9 mouse cellular contexts compared by ENCODE assay signal in genomic region chr9:120126868-120127267, GRCm38 (mm10). TPM values are rescaled to one million over a fixed set of nuclear protein-coding genes. Genes with fewer than 3 reads are reported as not detected.
DNase-seq lines count a peak whose midpoint lies in the region; ATAC-seq and TF ChIP-seq lines count a peak whose summit lies in the region.
"Had no signal": no experiment of that assay in that cellular context is flagged by ENCODE, and none has a peak within 500 bp of the region (broad histone marks: within the 10 kb centered on the region; RNA-seq: fewer than 3 reads in every experiment).

No protein-coding gene starts in this region.

- DNase-seq in heart, adult 2 months, result no peak
- DNase-seq in heart, adult 8-10 months (ENCODE audit: low spot score), result no peak
- DNase-seq in hindbrain, embryonic 11.5 days (ENCODE audit: low spot score), result no peak
- DNase-seq in urinary bladder, postnatal 36 days (ENCODE audit: low spot score in 2 of 2), result no peak
- DNase-seq in adrenal gland, postnatal 4 days (ENCODE audit: low spot score in 2 of 2), result no peak
- no peak for DNase-seq in ovary, adult 18-20 months (ENCODE audit: low spot score)

- intact Hi-C loops in heart, adult 2 months (cut with DNase I), result loop anchor here (1.0 to 5.0 kb wide), 2 partner anchors 17 to 370 kb away; partner anchors contain the start of gene Slc25a38

- H3K4me2 ChIP-seq in hindbrain, embryonic 11.5 days (replicated peaks; ENCODE audit: low read depth, low read length), result peak overlapping the region; percentile 52

- H3K79me2 ChIP-seq in heart, adult 2 months (replicated peaks; ENCODE audit: control insufficient read depth, insufficient read depth, low read length), result no peaks in the 10 kb centered on the region; the same call in 1 of the 2 replicates
- H3K79me2 ChIP-seq in macrophage (ENCODE audit: inconsistent target), result peaks cover 17% of the 10 kb centered on the region

- TF ChIP-seq CTCF in heart, adult 2 months (IDR thresholded peaks at IDR 0.05), result no peak
- no peak for TF ChIP-seq CTCF in ES-Bruce4 (IDR thresholded peaks at IDR 0.05; ENCODE audit: low read depth, low read length)

- H3K27me3 ChIP-seq in heart, adult 2 months (ENCODE audit: control insufficient read depth, insufficient read depth, low read length), result no peaks in the 10 kb centered on the region
- no peaks in the 10 kb centered on the region for H3K27me3 ChIP-seq in ES-Bruce4 (ENCODE audit: control insufficient read depth, insufficient read depth, low read length, poor library complexity, severe bottlenecking)
- no peaks in the 10 kb centered on the region for H3K27me3 ChIP-seq in hindbrain, embryonic 11.5 days (ENCODE audit: control insufficient read depth, insufficient read depth, low read length)

- no peak overlapping the region for H3K9ac ChIP-seq in heart, adult 2 months (ENCODE audit: low read depth, low read length)
- H3K9ac ChIP-seq in ES-Bruce4 (ENCODE audit: low read depth, poor library complexity, severe bottlenecking), result peak overlapping the region; percentile 75
- H3K9ac ChIP-seq in hindbrain, embryonic 11.5 days (ENCODE audit: low read depth, low read length), result peak overlapping the region; percentile 60

- peak overlapping the region; percentile 83 for H3K27ac ChIP-seq in heart, adult 2 months
- H3K27ac ChIP-seq in ES-Bruce4 (ENCODE audit: insufficient read depth, low read length), result peak overlapping the region; percentile 56
- 0 out of 2 replicates have a peak overlapping the region, but pooled peaks have one; percentile 58 for H3K27ac ChIP-seq in hindbrain, embryonic 11.5 days (ENCODE audit: low read depth, low read length)
- H3K27ac ChIP-seq in macrophage, result peak overlapping the region; percentile 63

- TF ChIP-seq POLR2A in heart, adult 2 months (IDR thresholded peaks at IDR 0.05; ENCODE audit: insufficient read depth, low read depth, low read length), result no peak
- no peak for TF ChIP-seq POLR2A in ES-Bruce4 (IDR thresholded peaks at IDR 0.05; ENCODE audit: insufficient read depth, low read length)

- H3K4me1 ChIP-seq in heart, adult 2 months (ENCODE audit: control insufficient read depth, insufficient read depth, low read length), result peaks cover 7% of the 10 kb centered on the region
- no peaks in the 10 kb centered on the region for H3K4me1 ChIP-seq in ES-Bruce4 (ENCODE audit: control insufficient read depth, insufficient read depth, low read length)
- peaks cover 6% of the 10 kb centered on the region for H3K4me1 ChIP-seq in hindbrain, embryonic 11.5 days (replicated peaks; ENCODE audit: control insufficient read depth, insufficient read depth, low read length)

- ATAC-seq in hindbrain, embryonic 11.5 days (ENCODE audit: low FRiP score), result peak; percentile 13; the same call in 1 of the 2 replicates

- no peaks in the 10 kb centered on the region for H3K9me3 ChIP-seq in ES-Bruce4 (replicated peaks; ENCODE audit: control insufficient read depth, insufficient read depth, low read length, poor library complexity, severe bottlenecking)
- H3K9me3 ChIP-seq in hindbrain, embryonic 11.5 days (ENCODE audit: control insufficient read depth, low read length), result no peaks in the 10 kb centered on the region

- peaks cover 3% of the 10 kb centered on the region for H3K36me3 ChIP-seq in heart, adult 2 months (ENCODE audit: control insufficient read depth, insufficient read depth, low read length)
- H3K36me3 ChIP-seq in ES-Bruce4 (ENCODE audit: control insufficient read depth, insufficient read depth, low read length, poor library complexity, severe bottlenecking) (peaks cover 39% of the 10 kb centered on the region), macrophage (ENCODE audit: inconsistent target) (peaks cover 44% of the 10 kb centered on the region)
- H3K36me3 ChIP-seq in hindbrain, embryonic 11.5 days (ENCODE audit: control insufficient read depth, insufficient read depth, low read length), result peaks cover 17% of the 10 kb centered on the region

- TF ChIP-seq EP300 in heart, adult 2 months (IDR thresholded peaks at IDR 0.05; ENCODE audit: insufficient read depth, low read depth, low read length), result no peak
- TF ChIP-seq EP300 in ES-Bruce4 (IDR thresholded peaks at IDR 0.05; ENCODE audit: insufficient read depth, low read depth, low read length), result no peak

- WGBS in heart, adult 2 months, result 37% methylated on average over 11 of the region's 11 CpGs
- 60% methylated on average over 11 of the region's 11 CpGs for WGBS in hindbrain, embryonic 11.5 days
- whole genome bisulfite sequencing in macrophage (ENCODE audit: missing documents), result 65% methylated on average over 11 of the region's 11 CpGs

- H3K4me3 ChIP-seq in heart, adult 2 months, result peak overlapping the region; percentile 57
- H3K4me3 ChIP-seq in ES-Bruce4 (ENCODE audit: low read depth, low read length) (peak overlapping the region; percentile 71), macrophage (ENCODE audit: inconsistent target) (peak overlapping the region; percentile 28)
- H3K4me3 ChIP-seq in hindbrain, embryonic 11.5 days (ENCODE audit: low read depth, low read length), result peak overlapping the region; percentile 100

RNA-seq across cellular contexts. Expression of gene Rpsa, which starts 0.6 kb away (rescaled TPM):
- total RNA-seq in heart, adult 2 months (2021), result 100 to 1,000 TPM; 457 to 528 TPM
- 1,018 and 1,107 TPM in 2 replicates for polyA plus RNA-seq in heart, adult 2 months (2012; rRNA removed)
- total RNA-seq in heart, adult 8-10 months (2022), result 100 to 1,000 TPM; 429 to 518 (median 467) TPM
- polyA plus RNA-seq in ES-Bruce4 (2011; ENCODE audit: insufficient read depth, insufficient read length, low read depth, missing spikeins) (2,205 and 2,405 TPM in 2 replicates), macrophage (2018) (581 to 998 TPM (median 592 TPM) in 3 replicates)
- polyA plus RNA-seq in hindbrain, embryonic 11.5 days (2014; fragmentation: Nextera tagmentation; extraction: Ambion mirVana), result 1,430 and 1,488 TPM in 2 replicates
- total RNA-seq in macrophage (2018; cell fraction: chromatin; rRNA removed), result 100 to 1,000 TPM in 10 of 26 experiments, 10 to 100 TPM in 16; 36.8 to 262 (median 89.7) TPM
- total RNA-seq in macrophage (2018; cell fraction: cytosol; rRNA removed), result 100 to 1,000 TPM; 305 to 751 (median 504) TPM
- 100 to 1,000 TPM in 25 of 26 experiments, 10 to 100 TPM in 1; 77.2 to 394 (median 158) TPM for total RNA-seq in macrophage (2018; cell fraction: nucleus; rRNA removed)
- 1,000 to 10,000 TPM; 1,207 to 1,212 TPM for total RNA-seq in adrenal gland, postnatal 4 days (2021)

RNA-seq across cellular contexts. Expression of gene Slc25a38, which starts 16.7 kb away (rescaled TPM):
- 10 to 100 TPM; 18.4 to 22.7 TPM for total RNA-seq in heart, adult 2 months (2021)
- 29.1 and 32.1 TPM in 2 replicates for polyA plus RNA-seq in heart, adult 2 months (2012; rRNA removed)
- 10 to 100 TPM; 20.0 to 23.2 (median 21.8) TPM for total RNA-seq in heart, adult 8-10 months (2022)
- polyA plus RNA-seq in ES-Bruce4 (2011; ENCODE audit: insufficient read depth, insufficient read length, low read depth, missing spikeins) (15.3 and 15.7 TPM in 2 replicates), macrophage (2018) (3.5 to 10.7 TPM (median 9.8 TPM) in 3 replicates)
- 40.8 and 41.7 TPM in 2 replicates for polyA plus RNA-seq in hindbrain, embryonic 11.5 days (2014; fragmentation: Nextera tagmentation; extraction: Ambion mirVana)
- 10 to 100 TPM; 11.8 to 50.5 (median 28.7) TPM for total RNA-seq in macrophage (2018; cell fraction: chromatin; rRNA removed)
- 10 to 100 TPM in 9 of 26 experiments, 1 to 10 TPM in 17; 4.0 to 14.9 (median 9.1) TPM for total RNA-seq in macrophage (2018; cell fraction: cytosol; rRNA removed)
- total RNA-seq in macrophage (2018; cell fraction: nucleus; rRNA removed), result 10 to 100 TPM; 16.5 to 38.4 (median 26.6) TPM
- total RNA-seq in adrenal gland, postnatal 4 days (2021), result 10 to 100 TPM; 22.4 to 25.0 TPM

RNA-seq across cellular contexts. Expression of gene Mobp, which starts 22.6 kb away (rescaled TPM):
- total RNA-seq in heart, adult 2 months (2021), result not detected
- 0.09 TPM in 1 of 2 replicates, not detected in the other for polyA plus RNA-seq in heart, adult 2 months (2012; rRNA removed)
- under 1 TPM in 3 of 4 experiments, not detected in 1; 0.16 to 0.53 (median 0.33) TPM for total RNA-seq in heart, adult 8-10 months (2022)
- polyA plus RNA-seq in ES-Bruce4 (2011; ENCODE audit: insufficient read depth, insufficient read length, low read depth, missing spikeins), result 7.3 and 10.3 TPM in 2 replicates
- polyA plus RNA-seq in hindbrain, embryonic 11.5 days (2014; fragmentation: Nextera tagmentation; extraction: Ambion mirVana), result 0.36 TPM in 1 of 2 replicates, not detected in the other
- total RNA-seq in macrophage (2018; cell fraction: chromatin; rRNA removed), result not detected
- not detected for total RNA-seq in macrophage (2018; cell fraction: cytosol; rRNA removed)
- total RNA-seq in macrophage (2018; cell fraction: nucleus; rRNA removed), result not detected
- not detected in 3 replicates for polyA plus RNA-seq in macrophage (2018)
- total RNA-seq in adrenal gland, postnatal 4 days (2021), result not detected

RNA-seq across cellular contexts. Expression of gene Ccr8, which starts 35.0 kb away (rescaled TPM):
- total RNA-seq in heart, adult 2 months (2021), result not detected
- polyA plus RNA-seq in heart, adult 2 months (2012; rRNA removed), result not detected in 2 replicates
- total RNA-seq in heart, adult 8-10 months (2022), result not detected
- polyA plus RNA-seq in ES-Bruce4 (2011; ENCODE audit: insufficient read depth, insufficient read length, low read depth, missing spikeins) (not detected in 2 replicates), macrophage (2018) (not detected in 3 replicates)
- not detected in 2 replicates for polyA plus RNA-seq in hindbrain, embryonic 11.5 days (2014; fragmentation: Nextera tagmentation; extraction: Ambion mirVana)
- not detected for total RNA-seq in macrophage (2018; cell fraction: chromatin; rRNA removed)
- total RNA-seq in macrophage (2018; cell fraction: cytosol; rRNA removed), result not detected
- total RNA-seq in macrophage (2018; cell fraction: nucleus; rRNA removed), result not detected
- not detected for total RNA-seq in adrenal gland, postnatal 4 days (2021)
- total RNA-seq: layer of hippocampus, adult 18-20 months had no signal

RNA-seq across cellular contexts. Expression of gene Cx3cr1, which starts 57.2 kb away (rescaled TPM):
- 1 to 10 TPM; 1.2 to 3.7 TPM for total RNA-seq in heart, adult 2 months (2021)
- polyA plus RNA-seq in heart, adult 2 months (2012; rRNA removed), result 4.4 and 6.4 TPM in 2 replicates
- 1 to 10 TPM in 2 of 4 experiments, under 1 TPM in 2; 0.89 to 1.3 (median 1.1) TPM for total RNA-seq in heart, adult 8-10 months (2022)
- not detected in 2 replicates for polyA plus RNA-seq in ES-Bruce4 (2011; ENCODE audit: insufficient read depth, insufficient read length, low read depth, missing spikeins)
- 4.3 and 7.2 TPM in 2 replicates for polyA plus RNA-seq in hindbrain, embryonic 11.5 days (2014; fragmentation: Nextera tagmentation; extraction: Ambion mirVana)
- total RNA-seq in macrophage (2018; cell fraction: chromatin; rRNA removed), result 1 to 10 TPM in 1 of 26 experiments, under 1 TPM in 7, not detected in 18; 0.17 to 5.4 (median 0.26) TPM
- under 1 TPM; 0.17 to 0.76 (median 0.39) TPM for total RNA-seq in macrophage (2018; cell fraction: cytosol; rRNA removed)
- 1 to 10 TPM in 4 of 26 experiments, under 1 TPM in 21, not detected in 1; 0.30 to 2.9 (median 0.58) TPM for total RNA-seq in macrophage (2018; cell fraction: nucleus; rRNA removed)
- 0.66 to 3.0 TPM (median 0.75 TPM) in 3 replicates for polyA plus RNA-seq in macrophage (2018)
- 1 to 10 TPM; 7.2 TPM for total RNA-seq in adrenal gland, postnatal 4 days (2021)

Comparison
In these comparisons a context has a peak if more than half of its experiments do, and no peak if none do; other contexts are left out.
1. H3K4me3 ChIP-seq: peak in every context shown above with its lines; median percentile 100 in hindbrain, embryonic 11.5 days; 71 in ES-Bruce4; 57 in heart, adult 2 months; 28 in macrophage.